Mouse (Mus musculus) forebrain, embryonic 11.5 days (tissue): Measurements from ENCODE around the gene Gfod1. TPM values are rescaled to one million over a fixed set of nuclear protein-coding genes. Genes with fewer than 3 reads are reported as not detected.

Experiments used
- ATAC-seq: fragments of 200-750 bp; cut with Nextera tagmentation; replicated peaks from 2 replicates; pipeline ENCODE4 v1.8.0; 2017; ENCODE audit warnings: moderate TSS enrichment; ENCODE audit not compliant: low FRiP score
- DNase-seq: peaks from one replicate; pipeline ENCODE4 v3.0.0-alpha.2; 2017; ENCODE audit warnings: low spot score
- H3K27ac ChIP-seq: fragments of 300-500 bp; sonication (generic); 2 replicates; pipeline ENCODE4 v1.5.1; 2014; ENCODE audit warnings: low read depth, low read length
- H3K27me3 ChIP-seq: fragments of 300-500 bp; sonication (generic); 2 replicates; pipeline ENCODE4 v1.6.1; 2014; ENCODE audit warnings: mild to moderate bottlenecking, low read length, mixed read lengths; ENCODE audit not compliant: control insufficient read depth, insufficient read depth
- H3K36me3 ChIP-seq: fragments of 300-500 bp; sonication (generic); 2 replicates; pipeline ENCODE4 v1.6.1; 2014; ENCODE audit warnings: mild to moderate bottlenecking, low read length, moderate library complexity, mixed read lengths; ENCODE audit not compliant: control insufficient read depth, insufficient read depth
- H3K4me1 ChIP-seq: fragments of 300-500 bp; sonication (generic); replicated peaks from 2 replicates; pipeline ENCODE4 v1.6.1; 2014; ENCODE audit warnings: low read length, mixed read lengths; ENCODE audit not compliant: control insufficient read depth, insufficient read depth
- H3K4me2 ChIP-seq: fragments of 300-500 bp; sonication (generic); 2 replicates; pipeline ENCODE4 v1.6.1; 2014; ENCODE audit warnings: low read depth, mild to moderate bottlenecking, low read length, moderate library complexity, mixed read lengths; ENCODE audit not compliant: severe bottlenecking
- H3K4me3 ChIP-seq: fragments of 300-500 bp; sonication (generic); 2 replicates; pipeline ENCODE4 v1.5.1; 2014; ENCODE audit warnings: low read depth, low read length
- H3K9ac ChIP-seq: fragments of 300-500 bp; sonication (generic); 2 replicates; pipeline ENCODE4 v1.6.1; 2014; ENCODE audit warnings: low read length
- H3K9me3 ChIP-seq: fragments of 300-500 bp; sonication (generic); 2 replicates; pipeline ENCODE4 v1.6.1; 2016; ENCODE audit warnings: low read length, mixed read lengths; ENCODE audit not compliant: control insufficient read depth
- WGBS: fragments of 180-500 bp; shearing (Covaris S2); extraction: QIAGEN DNeasy Blood & Tissue Kit; methylation state at CpG from one replicate; pipeline ENCODE4 v1.1.7; 2014; 5-methylcytosine and 5-hydroxymethylcytosine counted together
- polyA plus RNA-seq: library from polyadenylated mRNA; unstranded; fragments of >200 nt; fragmentation: Nextera tagmentation; extraction: Ambion mirVana; gene quantifications from 2 replicates; pipeline ENCODE4 v1.2.1, GENCODE M21; 2014

Gfod1 gene
- polyA plus RNA-seq, 1 experiment from 2014 or later = 0.39 TPM

- Histone ChIP-seq H3K9me3 (no peaks in the 10 kb centered on the region), H3K27me3 (no peaks in the 10 kb centered on the region)
Measured at GRCm38 (mm10) chr13:43265116-43265515, 38.9 kb downstream of the Gfod1 start.

DNA sequence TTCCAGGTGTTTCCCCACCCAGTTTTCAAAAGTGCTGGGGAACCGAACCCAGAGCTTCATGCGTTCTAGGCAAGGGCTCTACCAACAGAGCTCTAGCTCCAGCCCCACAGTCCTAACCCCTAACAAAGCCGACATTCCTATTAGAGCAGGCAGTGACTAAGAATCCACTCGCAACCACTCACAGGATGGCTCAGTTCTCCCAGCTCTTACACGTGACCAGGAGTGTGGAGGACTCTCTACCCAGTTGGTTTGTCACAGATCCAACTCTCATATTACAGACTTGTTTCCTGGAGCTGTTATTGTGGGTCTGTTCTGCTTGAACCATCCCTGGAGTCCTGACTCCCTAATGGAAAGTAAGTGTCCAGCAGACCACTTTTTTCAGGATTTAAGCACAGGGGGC is 40.3 kb downstream of the Gfod1 start:
- H3K9ac ChIP-seq = no peak overlapping the region
- ATAC-seq (no peak), DNase-seq (no peak)
- H3K9me3 ChIP-seq = no peaks in the 10 kb centered on the region
- no peak overlapping the region for H3K4me3 ChIP-seq
- 88% methylated on average over 5 of the region's 5 CpGs for WGBS
- no peaks in the 10 kb centered on the region for H3K27me3 ChIP-seq
- no peak overlapping the region for H3K27ac ChIP-seq
- H3K4me2 ChIP-seq = no peak overlapping the region
- H3K4me1 ChIP-seq = peaks cover 4% of the 10 kb centered on the region; the same call in 1 of the 2 replicates
- H3K36me3 ChIP-seq = no peaks in the 10 kb centered on the region

More at GRCm38 (mm10) chr13:43265116-43265515, 38.9 kb downstream of the Gfod1 start:
- Histone ChIP-seq H3K4me1 (peaks cover 13% of the 10 kb centered on the region), H3K4me3 (no peak overlapping the region), H3K9ac (no peak overlapping the region), H3K36me3 (no peaks in the 10 kb centered on the region), H3K27ac (no peak overlapping the region), H3K4me2 (no peak overlapping the region)
- DNase-seq (no peak), ATAC-seq (no peak)
- 46% methylated on average over 4 of the region's 4 CpGs for WGBS

DNA sequence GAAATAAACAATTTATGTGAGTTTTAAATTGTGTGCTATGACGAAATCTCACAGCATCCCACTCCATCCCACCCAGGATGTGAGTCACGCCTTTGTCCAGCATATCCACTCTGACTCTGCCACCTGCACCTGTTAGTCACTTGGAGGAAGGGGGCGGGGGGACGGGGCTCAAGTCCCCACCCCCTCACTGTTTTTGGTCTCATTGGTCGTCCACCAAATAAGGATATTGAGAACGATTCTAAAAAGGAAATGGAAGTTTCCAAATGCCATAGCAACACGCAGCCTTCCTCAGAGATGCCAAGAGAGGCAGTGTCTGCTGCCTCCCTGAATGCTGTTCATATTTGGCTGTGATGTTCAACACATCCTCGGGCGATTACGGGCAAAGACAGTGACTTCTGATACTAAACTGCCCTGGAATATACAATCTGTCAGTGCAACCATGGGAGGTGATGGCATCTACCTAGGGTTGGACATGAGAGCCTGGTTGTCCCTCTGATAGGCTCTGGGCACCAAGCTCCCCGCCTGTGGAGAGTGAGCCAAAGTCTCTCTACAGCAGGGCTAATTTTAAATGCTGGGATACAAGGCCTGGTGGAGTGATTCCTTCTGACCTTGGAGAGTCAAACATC is 41.7 kb downstream of the Gfod1 start:
- 86% methylated on average over 11 of the region's 11 CpGs for WGBS
- Histone ChIP-seq H3K9ac (no peak overlapping the region), H3K4me1 (peaks cover 2% of the 10 kb centered on the region; the same call in 1 of the 2 replicates), H3K4me2 (no peak overlapping the region), H3K4me3 (no peak overlapping the region), H3K36me3 (no peaks in the 10 kb centered on the region), H3K27ac (no peak overlapping the region), H3K27me3 (no peaks in the 10 kb centered on the region), H3K9me3 (no peaks in the 10 kb centered on the region)
- DNase-seq (no peak), ATAC-seq (no peak)

DNA sequence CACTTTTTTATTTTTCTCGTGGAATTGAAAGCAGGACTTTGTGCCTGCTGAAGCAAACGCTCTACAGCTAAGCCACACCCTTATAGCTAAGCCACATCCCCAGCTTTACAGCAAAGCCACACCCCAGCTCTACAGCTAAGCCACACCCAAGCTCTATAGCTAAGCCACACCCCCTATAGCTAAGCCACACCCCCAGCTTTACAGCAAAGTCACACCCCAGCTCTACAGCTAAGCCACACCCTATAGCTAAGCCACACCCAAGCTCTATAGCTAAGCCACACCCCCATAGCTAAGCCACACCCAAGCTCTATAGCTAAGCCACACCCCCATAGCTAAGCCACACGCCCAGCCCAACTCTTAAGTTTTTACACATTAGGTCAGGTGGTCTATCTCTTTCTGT is 42.7 kb downstream of the Gfod1 start:
- DNase-seq (no peak), ATAC-seq (no peak)
- no peaks in the 10 kb centered on the region for H3K36me3 ChIP-seq
- WGBS = 72% methylated on average over 3 of the region's 3 CpGs
- H3K27me3 ChIP-seq = no peaks in the 10 kb centered on the region
- H3K27ac ChIP-seq = no peak overlapping the region
- H3K4me3 ChIP-seq = no peak overlapping the region
- peaks cover 2% of the 10 kb centered on the region; the same call in 1 of the 2 replicates for H3K4me1 ChIP-seq
- H3K9ac ChIP-seq = no peak overlapping the region
- H3K9me3 ChIP-seq = no peaks in the 10 kb centered on the region
- no peak overlapping the region for H3K4me2 ChIP-seq

DNA sequence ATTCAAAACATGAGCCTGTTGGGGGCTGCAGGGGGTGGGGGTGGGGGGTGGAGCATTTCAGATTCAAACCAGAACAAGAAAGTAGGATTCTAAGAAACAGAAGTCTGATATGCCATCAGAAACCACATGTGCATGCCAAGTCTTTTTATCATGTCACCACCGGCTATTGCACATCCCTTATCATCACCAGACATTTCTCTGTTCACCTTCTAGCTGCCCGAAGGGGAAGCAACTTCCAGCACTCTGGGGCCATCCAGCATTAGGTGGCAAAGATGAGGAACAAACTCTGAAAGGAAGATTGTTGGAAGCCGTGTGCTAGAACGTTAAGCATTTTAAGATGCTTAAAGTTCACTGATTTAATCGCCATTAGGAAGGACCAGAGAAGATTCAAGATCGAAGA is 43.2 kb downstream of the Gfod1 start:
- H3K9ac ChIP-seq = no peak overlapping the region
- H3K27me3 ChIP-seq = no peaks in the 10 kb centered on the region
- H3K4me2 ChIP-seq = no peak overlapping the region
- H3K4me1 ChIP-seq = peaks cover 2% of the 10 kb centered on the region; the same call in 1 of the 2 replicates
- no peaks in the 10 kb centered on the region for H3K9me3 ChIP-seq
- no peak overlapping the region for H3K27ac ChIP-seq
- H3K36me3 ChIP-seq = no peaks in the 10 kb centered on the region
- no peak overlapping the region for H3K4me3 ChIP-seq
- DNase-seq = no peak
- no peak for ATAC-seq
- WGBS = 83% methylated on average over 6 of the region's 6 CpGs

- Histone ChIP-seq H3K4me1 (peaks cover 2% of the 10 kb centered on the region), H3K27ac (no peak overlapping the region), H3K27me3 (no peaks in the 10 kb centered on the region), H3K4me2 (no peak overlapping the region), H3K4me3 (no peak overlapping the region), H3K9ac (no peak overlapping the region), H3K36me3 (no peaks in the 10 kb centered on the region), H3K9me3 (no peaks in the 10 kb centered on the region)
- 96% methylated on average over 2 of the region's 2 CpGs for WGBS
- no peak for DNase-seq
- ATAC-seq = no peak
Measured at GRCm38 (mm10) chr13:43256447-43256846, 47.5 kb downstream of the Gfod1 start.

DNA sequence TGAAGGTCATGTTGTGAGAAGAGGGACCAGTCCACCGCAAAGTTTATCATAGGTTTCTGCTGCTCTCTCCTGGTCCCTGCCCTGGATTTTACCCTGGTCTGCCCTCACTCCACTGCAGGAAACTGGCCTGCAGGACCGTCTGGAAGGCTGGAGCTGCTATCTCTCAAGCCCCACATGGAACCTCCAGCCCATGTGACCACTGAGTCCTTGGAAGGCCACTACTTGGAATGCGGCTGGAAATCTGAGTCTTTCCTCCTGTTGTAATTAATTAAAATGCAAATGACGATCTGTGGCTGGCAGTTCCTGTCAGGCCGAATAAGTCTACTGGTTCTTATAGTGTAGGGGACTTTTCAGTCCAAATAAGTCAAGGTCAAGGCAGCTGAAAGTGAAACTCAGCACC is 50.4 kb downstream of the Gfod1 start:
- H3K4me3 ChIP-seq = no peak overlapping the region
- no peak overlapping the region for H3K4me2 ChIP-seq
- H3K9me3 ChIP-seq = no peaks in the 10 kb centered on the region
- no peak for DNase-seq
- H3K4me1 ChIP-seq = peaks cover 4% of the 10 kb centered on the region
- 56% methylated on average over 5 of the region's 5 CpGs for WGBS
- ATAC-seq = no peak
- H3K36me3 ChIP-seq = no peaks in the 10 kb centered on the region
- H3K27me3 ChIP-seq = no peaks in the 10 kb centered on the region
- no peak overlapping the region for H3K9ac ChIP-seq
- H3K27ac ChIP-seq = no peak overlapping the region

DNA sequence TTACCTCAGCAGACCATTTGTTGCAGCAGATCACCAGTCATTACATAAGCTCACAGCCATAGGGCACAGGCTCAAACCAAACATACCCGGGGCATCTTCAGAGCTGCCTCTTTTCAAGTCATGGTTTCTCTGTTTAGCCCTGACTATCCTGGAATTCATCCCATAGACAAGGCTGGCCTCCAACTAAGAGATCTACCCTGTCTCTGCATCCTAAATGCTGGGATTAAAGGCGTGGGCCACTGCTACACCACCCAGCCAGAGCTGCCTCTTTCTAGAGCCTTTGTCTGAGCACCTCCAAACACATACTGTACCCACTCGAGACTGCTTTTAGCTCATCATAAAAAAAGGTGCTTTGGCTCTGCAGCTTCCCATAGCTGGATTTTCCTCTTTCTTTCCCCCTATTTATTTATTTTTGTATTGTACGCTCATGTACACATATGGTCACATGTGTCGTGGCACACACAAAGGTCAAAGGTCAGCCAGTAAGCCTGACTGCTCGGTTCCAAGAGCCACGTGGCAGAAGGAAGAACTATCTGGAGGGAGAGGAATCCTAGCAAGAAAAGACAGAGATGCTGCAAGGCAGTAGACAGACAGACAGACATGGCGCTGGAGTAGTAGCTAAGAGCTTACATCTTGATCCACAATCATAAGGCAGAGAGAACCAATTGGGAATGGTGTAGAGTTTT is 51.7 kb downstream of the Gfod1 start:
- 87% methylated on average over 8 of the region's 8 CpGs for WGBS
- H3K27ac ChIP-seq = no peak overlapping the region
- no peaks in the 10 kb centered on the region for H3K36me3 ChIP-seq
- H3K9ac ChIP-seq = no peak overlapping the region
- no peak overlapping the region for H3K4me2 ChIP-seq
- H3K9me3 ChIP-seq = no peaks in the 10 kb centered on the region
- H3K4me3 ChIP-seq = no peak overlapping the region
- peaks cover 4% of the 10 kb centered on the region for H3K4me1 ChIP-seq
- H3K27me3 ChIP-seq = no peaks in the 10 kb centered on the region
- no peak for ATAC-seq
- no peak for DNase-seq

- ATAC-seq = no peak
- Histone ChIP-seq H3K4me3 (no peak overlapping the region), H3K4me1 (peaks cover 4% of the 10 kb centered on the region), H3K9ac (no peak overlapping the region), H3K9me3 (no peaks in the 10 kb centered on the region), H3K27ac (no peak overlapping the region), H3K4me2 (no peak overlapping the region), H3K27me3 (no peaks in the 10 kb centered on the region), H3K36me3 (no peaks in the 10 kb centered on the region)
- DNase-seq = no peak
- 72% methylated on average over 12 of the region's 12 CpGs for WGBS
Measured at GRCm38 (mm10) chr13:43251391-43251790, 52.6 kb downstream of the Gfod1 start.
